Mouse (Mus musculus) ovary, adult 10 weeks (tissue): ENCODE measurements around the gene Cd209d. TPM values are rescaled to one million over a fixed set of nuclear protein-coding genes. Genes with fewer than 3 reads are reported as not detected.

Experiments used
- polyA plus RNA-seq: library from polyadenylated mRNA; stranded (reverse); fragments of 350-450 nt; fragmentation: Illumina TruSeq; extraction: RNeasy Lipid Tissue Mini Kit (QIAGEN cat#74804); gene quantifications from one replicate; pipeline ENCODE4 v1.2.3, GENCODE M21; 2014

The Cd209d gene
- polyA plus RNA-seq = not detected

DNA sequence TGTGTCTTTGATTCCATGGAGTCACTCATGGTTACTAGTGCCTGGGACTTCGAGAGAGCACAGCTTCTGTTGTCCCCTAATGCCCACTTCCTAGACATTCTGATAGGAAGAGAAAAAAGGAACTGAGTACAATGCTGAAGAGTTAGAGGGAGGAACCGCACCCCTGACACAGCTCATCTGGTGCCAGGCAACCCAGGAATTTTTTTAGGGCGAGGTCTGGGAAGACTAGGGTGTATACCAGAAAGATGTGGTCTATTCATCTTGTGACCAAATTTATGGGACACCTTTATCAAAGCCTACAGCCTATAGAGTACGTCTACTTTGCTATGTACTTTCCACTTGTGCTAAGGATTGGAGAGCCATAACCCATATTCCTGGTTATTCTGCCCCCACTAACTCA, at the start of gene Cd209d:
TSS of gene Cd209d (minus strand) at position 101 of the 400 bp plus-strand sequence.

DNA sequence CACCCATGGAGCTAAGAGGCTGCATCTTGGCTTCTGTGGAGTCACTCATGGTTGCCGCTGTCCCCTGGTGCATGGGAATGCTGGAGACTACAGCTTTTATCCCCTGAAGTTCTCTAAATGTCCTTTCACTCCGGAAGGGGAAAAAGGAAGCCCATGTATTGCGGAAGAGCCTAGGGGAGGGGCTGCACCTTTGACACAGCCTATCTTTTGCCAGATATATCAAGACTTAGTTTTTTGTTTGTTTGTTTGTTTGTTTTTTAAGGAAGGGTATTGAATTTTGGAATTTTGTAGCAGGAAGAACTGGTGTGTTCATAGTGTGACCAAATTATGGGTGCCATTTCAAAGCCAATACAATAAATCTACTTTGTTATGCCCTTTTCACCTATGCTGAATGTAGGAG, 48.4 kb upstream of the Cd209d start, which contains the start of gene Cd209b:
TSS of gene Cd209b (minus strand) at position 101 of the 400 bp plus-strand sequence.

DNA sequence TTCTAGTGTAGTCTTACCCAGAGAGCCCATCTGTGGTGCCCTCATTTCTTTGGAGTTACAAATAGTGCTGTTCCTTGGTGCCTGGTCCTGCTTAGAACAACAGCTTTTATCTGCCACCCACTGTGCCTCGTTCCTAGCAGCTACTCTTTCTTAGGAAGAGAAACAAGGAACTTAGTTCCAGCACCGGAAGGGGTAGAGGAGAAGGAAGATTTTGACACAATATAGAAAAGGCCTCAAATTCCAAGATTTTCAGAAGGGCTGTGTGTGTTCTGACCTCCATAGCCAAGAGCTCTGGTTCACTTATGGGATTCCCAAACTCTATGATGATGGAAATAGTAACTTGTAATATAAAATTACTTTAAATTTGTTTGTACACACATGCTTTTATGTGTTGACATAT, 24.1 kb downstream of the Cd209d start, which contains the start of gene Cd209e:
TSS of gene Cd209e (minus strand) at position 101 of the 400 bp plus-strand sequence.

Other genes starting within 250 kb of the Cd209d start
- gene Stxbp2, start 247.6 kb downstream of the Cd209d start, polyA plus RNA-seq = 8.1 TPM
- gene Retn, start 222.8 kb downstream of the Cd209d start, polyA plus RNA-seq = 6.5 TPM
- gene Mcemp1, start 212.8 kb downstream of the Cd209d start, polyA plus RNA-seq = 0.51 TPM
- 2.0 TPM for gene Fcor, start 206.2 kb downstream of the Cd209d start, polyA plus RNA-seq
- gene Trappc5, start 202.3 kb downstream of the Cd209d start, polyA plus RNA-seq = 9.5 TPM
- not detected for gene Fcer2a, start 184.4 kb downstream of the Cd209d start, polyA plus RNA-seq
- not detected for gene Clec4g, start 157.9 kb downstream of the Cd209d start, polyA plus RNA-seq
- gene Cd209a, start 129.6 kb downstream of the Cd209d start, polyA plus RNA-seq = 10.0 TPM
- 0.34 TPM for gene Cd209e, start 24.2 kb downstream of the Cd209d start, polyA plus RNA-seq
- gene Cd209b, start 48.3 kb upstream of the Cd209d start, polyA plus RNA-seq = 0.80 TPM
- gene Cd209c, start 76.2 kb upstream of the Cd209d start, polyA plus RNA-seq = not detected
- gene Cd209f, start 227.3 kb upstream of the Cd209d start, polyA plus RNA-seq = 1.7 TPM